Mouse (Mus musculus) kidney, embryonic 16.5 days (tissue): ENCODE results near the gene Zfp507. TPM values are rescaled to one million over a fixed set of nuclear protein-coding genes. Genes with fewer than 3 reads are reported as not detected.

Experiments used
- ATAC-seq: fragments of 200-750 bp; cut with Nextera tagmentation; 2 replicates; pipeline ENCODE4 v1.8.0; 2017; ENCODE audit warnings: moderate TSS enrichment; ENCODE audit not compliant: low FRiP score, low TSS enrichment
- H3K27ac ChIP-seq: fragments of 300-500 bp; sonication (generic); 2 replicates; pipeline ENCODE4 v1.5.1; 2014; ENCODE audit warnings: low read length
- H3K27me3 ChIP-seq: fragments of 300-500 bp; sonication (generic); 2 replicates; pipeline ENCODE4 v1.6.1; 2014; ENCODE audit warnings: low read length, control low read depth, mixed read lengths; ENCODE audit not compliant: insufficient read depth
- H3K36me3 ChIP-seq: fragments of 300-500 bp; sonication (generic); 2 replicates; pipeline ENCODE4 v1.6.1; 2014; ENCODE audit warnings: low read length, control low read depth, mixed read lengths; ENCODE audit not compliant: insufficient read depth
- H3K4me1 ChIP-seq: fragments of 300-500 bp; sonication (generic); 2 replicates; pipeline ENCODE4 v1.6.1; 2014; ENCODE audit warnings: low read length, control low read depth, mixed read lengths; ENCODE audit not compliant: insufficient read depth
- H3K4me2 ChIP-seq: fragments of 300-500 bp; sonication (generic); replicated peaks from 2 replicates; pipeline ENCODE4 v1.6.1; 2014; ENCODE audit warnings: low read depth, low read length
- H3K4me3 ChIP-seq: fragments of 300-500 bp; sonication (generic); 2 replicates; pipeline ENCODE4 v1.5.1; 2014; ENCODE audit warnings: mild to moderate bottlenecking, low read length
- H3K9ac ChIP-seq: fragments of 300-500 bp; sonication (generic); replicated peaks from 2 replicates; pipeline ENCODE4 v1.6.1; 2014; ENCODE audit warnings: low read length
- H3K9me3 ChIP-seq: fragments of 300-500 bp; sonication (generic); 2 replicates; pipeline ENCODE4 v1.6.1; 2016; ENCODE audit warnings: low read length, control low read depth
- WGBS: fragments of 180-500 bp; shearing (Covaris S2); extraction: QIAGEN DNeasy Blood & Tissue Kit; methylation state at CpG from one replicate; pipeline ENCODE4 v1.1.7; 2014; 5-methylcytosine and 5-hydroxymethylcytosine counted together
- polyA plus RNA-seq: library from polyadenylated mRNA; unstranded; fragments of >200 nt; fragmentation: Nextera tagmentation; extraction: Ambion mirVana; gene quantifications from 2 replicates; pipeline ENCODE4 v1.2.1, GENCODE M21; 2015

The Zfp507 gene
- polyA plus RNA-seq, 1 experiment from 2014 or later: 15.5 TPM

GRCm38 (mm10) chr7:35723035-35723434, 79.8 kb downstream of the Zfp507 start:
- WGBS: 77% methylated on average over 2 of the region's 2 CpGs
- ATAC-seq: no peak
- no peaks in the 10 kb centered on the region; the same call in none of the 2 replicates for H3K9me3 ChIP-seq
- H3K9ac ChIP-seq: no peak overlapping the region
- H3K4me1 ChIP-seq: no peaks in the 10 kb centered on the region
- H3K4me2 ChIP-seq: no peak overlapping the region
- H3K36me3 ChIP-seq: peaks cover 45% of the 10 kb centered on the region
- no peak overlapping the region for H3K4me3 ChIP-seq
- no peaks in the 10 kb centered on the region for H3K27me3 ChIP-seq
- no peak overlapping the region for H3K27ac ChIP-seq

Other genes starting within 250 kb of the Zfp507 start
- 76.6 and 88.9 TPM in 2 replicates for gene Nudt19, start 246.7 kb downstream of the Zfp507 start, polyA plus RNA-seq
- 0.26 and 0.28 TPM in 2 replicates for gene Rgs9bp, start 217.4 kb downstream of the Zfp507 start, polyA plus RNA-seq
- gene Ankrd27, start 216.8 kb downstream of the Zfp507 start, polyA plus RNA-seq: 37.1 and 37.7 TPM in 2 replicates
- gene Pdcd5, start 155.5 kb downstream of the Zfp507 start, polyA plus RNA-seq: 215 and 233 TPM in 2 replicates
- gene Dpy19l3, start 48.5 kb downstream of the Zfp507 start, polyA plus RNA-seq: 26.9 and 27.5 TPM in 2 replicates